Mouse (Mus musculus) effector memory CD4-positive, alpha-beta T cell, adult 5 months (primary cell): ENCODE measurements around the gene Hoxc10. TPM values are rescaled to one million over a fixed set of nuclear protein-coding genes. Genes with fewer than 3 reads are reported as not detected.

Source experiments
- polyA plus RNA-seq: library from polyadenylated mRNA; unstranded; fragments of 100-300 nt; shearing (Covaris generic); gene quantifications from one replicate; pipeline ENCODE4 v1.2.1, GENCODE M21; 2017

Hoxc10 gene
- polyA plus RNA-seq, result not detected

GRCm38 (mm10) chr15:102966776-102967311, at the start of gene Hoxc10:
Hoxc10 (plus strand) TSS chr15:102966796.

GRCm38 (mm10) chr15:102921053-102922011, 45.3 kb upstream of the Hoxc10 start, which contains the start of gene Hoxc13:
Hoxc13 (plus strand) TSS chr15:102921103.

DNA sequence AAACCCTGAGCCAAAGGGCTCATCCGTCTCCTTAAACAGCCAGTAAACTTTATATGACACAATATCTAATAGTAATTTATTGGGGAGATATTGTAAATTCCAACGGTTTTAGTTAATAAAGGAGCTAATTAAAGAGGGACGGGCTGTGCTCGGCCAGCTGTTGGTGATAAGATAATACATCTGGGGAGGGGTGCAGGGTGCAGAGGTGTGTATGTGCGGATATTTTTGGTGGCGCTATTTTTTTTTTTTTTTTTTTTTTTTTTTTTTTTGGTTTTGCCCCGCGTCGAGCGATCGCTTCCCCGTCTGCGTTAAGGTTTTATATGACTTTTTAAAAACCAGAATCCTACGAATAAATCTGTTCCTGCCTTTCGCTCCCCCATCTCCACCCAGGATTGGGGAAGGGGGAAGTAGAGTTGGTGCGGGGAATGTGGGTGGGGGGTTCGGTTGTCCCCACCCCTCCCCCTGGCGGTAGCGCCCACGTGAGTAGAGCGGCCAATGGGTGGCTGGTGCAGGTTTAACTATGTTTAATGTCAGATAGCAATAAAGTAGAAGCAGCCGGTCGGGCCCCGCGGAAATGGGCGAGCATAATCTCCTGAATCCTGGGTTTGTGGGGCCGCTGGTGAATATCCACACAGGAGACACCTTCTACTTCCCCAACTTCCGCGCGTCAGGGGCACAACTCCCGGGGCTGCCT, 30.2 kb upstream of the Hoxc10 start, which contains the start of gene Hoxc12:
Gene Hoxc12 (plus strand): TSS at position 479 of the 694 bp plus-strand sequence.

DNA sequence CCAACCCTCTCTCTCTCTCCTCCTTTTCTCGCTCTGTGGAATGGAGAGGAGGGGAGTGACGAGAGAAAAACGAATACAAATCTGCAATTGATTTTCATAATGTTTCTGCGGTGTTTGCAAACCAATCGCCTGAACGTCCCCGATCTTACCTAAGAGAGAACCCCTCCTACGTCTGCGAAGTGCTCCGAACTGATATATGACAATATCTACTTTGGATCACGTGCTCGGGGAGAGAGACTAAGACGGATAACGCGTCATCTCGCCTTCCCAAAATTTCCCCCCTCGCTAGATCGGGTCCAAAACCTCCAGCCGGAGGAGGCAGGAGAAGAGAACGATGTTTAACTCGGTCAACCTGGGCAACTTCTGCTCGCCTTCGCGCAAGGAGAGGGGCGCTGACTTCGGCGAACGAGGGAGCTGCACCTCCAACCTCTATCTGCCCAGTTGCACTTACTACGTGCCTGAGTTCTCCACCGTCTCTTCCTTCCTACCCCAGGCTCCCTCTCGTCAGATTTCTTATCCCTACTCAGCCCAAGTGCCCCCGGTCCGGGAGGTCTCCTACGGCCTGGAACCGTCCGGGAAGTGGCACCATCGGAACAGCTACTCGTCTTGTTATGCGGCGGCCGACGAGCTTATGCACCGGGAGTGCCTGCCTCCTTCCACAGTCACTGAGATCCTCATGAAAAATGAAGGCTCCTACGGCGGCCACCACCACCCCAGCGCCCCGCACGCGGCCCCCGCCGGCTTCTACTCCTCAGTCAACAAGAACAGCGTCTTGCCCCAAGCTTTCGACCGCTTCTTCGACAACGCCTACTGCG, 12.2 kb upstream of the Hoxc10 start, which contains the start of gene Hoxc11:
Gene Hoxc11 (plus strand): TSS at position 236 of the 815 bp plus-strand sequence.

DNA sequence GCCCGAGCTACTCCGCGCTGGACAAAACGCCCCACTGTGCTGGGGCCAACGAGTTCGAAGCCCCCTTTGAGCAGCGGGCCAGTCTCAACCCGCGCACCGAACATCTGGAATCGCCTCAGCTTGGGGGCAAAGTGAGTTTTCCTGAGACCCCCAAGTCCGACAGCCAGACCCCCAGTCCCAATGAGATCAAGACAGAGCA, 615 bp downstream of the Hoxc10 start, which contains the start of gene Hoxc5:
Gene Hoxc5 (plus strand): TSS at position 132 of the 199 bp plus-strand sequence.

DNA sequence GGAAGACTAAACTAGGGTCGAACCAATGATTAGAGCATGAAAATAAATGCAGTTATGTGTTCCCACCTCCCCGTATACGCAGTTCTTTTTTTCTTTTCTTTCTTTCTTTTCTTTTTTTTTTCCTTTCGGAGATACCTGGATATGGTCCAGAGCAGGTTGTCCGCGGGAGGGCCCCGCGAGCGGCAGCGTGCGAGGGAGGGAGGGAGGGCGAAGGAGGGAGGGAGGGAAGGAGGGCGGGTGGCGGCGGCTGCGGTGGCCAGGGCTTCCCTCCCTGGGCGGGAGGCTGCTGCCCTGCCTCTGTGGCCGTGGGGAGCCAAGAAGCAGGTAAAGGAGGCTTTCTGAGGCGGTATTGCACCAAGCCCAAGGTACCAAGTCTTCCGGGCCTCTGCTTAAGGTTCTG, 9.6 kb downstream of the Hoxc10 start, which contains the start of gene Hoxc9:
Gene Hoxc9 (plus strand): TSS at position 269 of the 400 bp plus-strand sequence.

GRCm38 (mm10) chr15:102990461-102991397, 24.1 kb downstream of the Hoxc10 start, which contains the start of gene Hoxc8:
Hoxc8 (plus strand) TSS chr15:102990607.

GRCm38 (mm10) chr15:102997939-102998355, 31.4 kb downstream of the Hoxc10 start, which contains the start of gene Hoxc6:
Hoxc6 (plus strand) TSS chr15:102998257.

DNA sequence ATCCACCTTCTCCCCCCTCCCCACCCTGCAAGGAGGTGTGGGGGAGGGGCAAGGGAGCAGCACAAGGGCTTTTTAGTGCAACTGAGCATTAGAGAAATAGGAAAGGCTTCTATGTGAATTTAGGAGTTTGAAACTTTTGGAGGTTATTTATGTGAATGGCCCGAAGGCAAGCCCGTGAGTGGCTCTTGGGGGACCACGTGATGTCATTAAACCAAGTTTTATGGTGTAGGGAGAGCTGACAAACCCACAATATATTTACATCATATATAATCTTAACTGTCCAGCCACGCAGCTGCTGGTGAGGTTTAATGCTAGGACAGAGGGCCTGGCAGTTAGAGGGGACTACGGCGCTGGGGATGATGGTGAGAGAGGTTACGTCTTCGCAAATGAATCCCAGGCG, 52.0 kb downstream of the Hoxc10 start, which contains the start of gene Hoxc4:
Gene Hoxc4 (plus strand): TSS at position 299 of the 400 bp plus-strand sequence.

Other genes with a start within 250 kb of the Hoxc10 start
- 29.2 TPM for gene Calcoco1, start 244.6 kb upstream of the Hoxc10 start, polyA plus RNA-seq
- gene Hoxc13, start 45.7 kb upstream of the Hoxc10 start, polyA plus RNA-seq, result not detected
- gene Hoxc12, start 30.0 kb upstream of the Hoxc10 start, polyA plus RNA-seq, result not detected
- not detected for gene Hoxc11, start 12.4 kb upstream of the Hoxc10 start, polyA plus RNA-seq
- not detected for gene Hoxc5, start 647 bp downstream of the Hoxc10 start, polyA plus RNA-seq
- gene Hoxc9, start 9.6 kb downstream of the Hoxc10 start, polyA plus RNA-seq, result not detected
- not detected for gene Hoxc8, start 23.8 kb downstream of the Hoxc10 start, polyA plus RNA-seq
- not detected for gene Hoxc6, start 31.5 kb downstream of the Hoxc10 start, polyA plus RNA-seq
- gene Hoxc4, start 52.1 kb downstream of the Hoxc10 start, polyA plus RNA-seq, result not detected
- 4.2 TPM for gene Smug1, start 200.3 kb downstream of the Hoxc10 start, polyA plus RNA-seq